Mouse (Mus musculus) ES-Bruce4 (cell line): ENCODE measurements around the gene Sncg. TPM values are rescaled to one million over a fixed set of nuclear protein-coding genes. Genes with fewer than 3 reads are reported as not detected.
"Not testable (repeated sequence)": the region's sequence is repeated elsewhere in the genome, so short reads cannot be mapped to it uniquely, and the experiment has no call there.

ENCODE experiments used
- H3K27ac ChIP-seq: 2 replicates; pipeline ENCODE4 v1.5.1; 2012; ENCODE audit warnings: low read length, inconsistent platforms; ENCODE audit not compliant: insufficient read depth
- H3K27me3 ChIP-seq: 2 replicates; pipeline ENCODE4 v1.6.1; 2012; ENCODE audit warnings: mild to moderate bottlenecking, low read length, inconsistent platforms; ENCODE audit not compliant: control insufficient read depth, poor library complexity, insufficient read depth, severe bottlenecking
- H3K36me3 ChIP-seq: 2 replicates; pipeline ENCODE4 v1.6.1; 2012; ENCODE audit warnings: inconsistent platforms, mild to moderate bottlenecking, low read length, moderate library complexity; ENCODE audit not compliant: control insufficient read depth, poor library complexity, insufficient read depth, severe bottlenecking
- H3K4me1 ChIP-seq: one replicate; pipeline ENCODE4 v1.8.1; 2011; ENCODE audit warnings: low read length; ENCODE audit not compliant: control insufficient read depth, insufficient read depth
- H3K4me3 ChIP-seq: 2 replicates; pipeline ENCODE4 v1.5.1; 2011; ENCODE audit warnings: low read depth, mild to moderate bottlenecking, low read length
- H3K9ac ChIP-seq: 2 replicates; pipeline ENCODE4 v1.6.1; 2012; ENCODE audit warnings: low read depth, mild to moderate bottlenecking, inconsistent platforms; ENCODE audit not compliant: poor library complexity, severe bottlenecking
- H3K9me3 ChIP-seq: replicated peaks from 2 replicates; pipeline ENCODE4 v1.6.1; 2012; ENCODE audit warnings: mild to moderate bottlenecking, low read length, inconsistent platforms; ENCODE audit not compliant: control insufficient read depth, poor library complexity, insufficient read depth, severe bottlenecking
- CTCF ChIP-seq: IDR thresholded peaks from one replicate; pipeline ENCODE4 v1.8.1; 2011; ENCODE audit warnings: low read depth, low read length
- EP300 ChIP-seq: IDR thresholded peaks from 2 replicates; pipeline ENCODE4 v1.6.1; 2011; ENCODE audit warnings: low read depth, low read length; ENCODE audit not compliant: insufficient read depth
- POLR2A ChIP-seq: IDR thresholded peaks from one replicate; pipeline ENCODE4 v1.8.1; 2011; ENCODE audit warnings: low read length; ENCODE audit not compliant: insufficient read depth
- polyA plus RNA-seq: library from polyadenylated mRNA; stranded (reverse); fragments of >200 nt; gene quantifications from 2 replicates; pipeline ENCODE4 v1.2.4, GENCODE M21; 2011; ENCODE audit warnings: low read depth; ENCODE audit not compliant: missing spikeins, insufficient read depth, insufficient read length

Gene Sncg
- 2.2 and 3.2 TPM in 2 replicates for polyA plus RNA-seq

- peaks cover 20% of the 10 kb centered on the region for H3K4me1 ChIP-seq
- no peaks in the 10 kb centered on the region for H3K9me3 ChIP-seq
- no peak within 1 kb of the TSS for H3K9ac ChIP-seq
- H3K27ac ChIP-seq: no peak within 1 kb of the TSS
- H3K27me3 ChIP-seq: no peaks in the 10 kb centered on the region
- no peak within 1 kb of the TSS for H3K4me3 ChIP-seq
- no peaks in the 10 kb centered on the region for H3K36me3 ChIP-seq
- TF ChIP-seq EP300 (no peak), CTCF (no peak), POLR2A (no peak)
Measured at GRCm38 (mm10) chr14:34374577-34374976, at the start of gene Sncg. TSS of gene Sncg (minus strand) at chr14:34374789.

- H3K4me1 ChIP-seq: no peaks in the 10 kb centered on the region
- no peak overlapping the region for H3K27ac ChIP-seq
- H3K9ac ChIP-seq: no peak overlapping the region
- H3K4me3 ChIP-seq: no peak overlapping the region
- no peaks in the 10 kb centered on the region; the same call in 1 of the 2 replicates for H3K27me3 ChIP-seq
- peaks cover 28% of the 10 kb centered on the region for H3K36me3 ChIP-seq
- TF ChIP-seq EP300: no peak
- TF ChIP-seq CTCF: no peak
- no peak for TF ChIP-seq POLR2A
- no peaks in the 10 kb centered on the region for H3K9me3 ChIP-seq
Measured at GRCm38 (mm10) chr14:34421078-34421477, 46.5 kb upstream of the Sncg start.

- Histone ChIP-seq H3K27ac (no peak overlapping the region), H3K4me3 (no peak overlapping the region), H3K9ac (no peak overlapping the region), H3K27me3 (no peaks in the 10 kb centered on the region), H3K36me3 (peaks cover 25% of the 10 kb centered on the region), H3K9me3 (no peaks in the 10 kb centered on the region), H3K4me1 (no peaks in the 10 kb centered on the region)
- TF ChIP-seq EP300: no peak
- no peak for TF ChIP-seq POLR2A
- no peak for TF ChIP-seq CTCF
Measured at GRCm38 (mm10) chr14:34417501-34417900, 42.9 kb upstream of the Sncg start.

GRCm38 (mm10) chr14:34416946-34417345 is 42.4 kb upstream of the Sncg start:
- H3K27me3 ChIP-seq, H3K4me1 ChIP-seq, H3K9me3 ChIP-seq, H3K9ac ChIP-seq, H3K27ac ChIP-seq, H3K4me3 ChIP-seq: not testable (repeated sequence)
- peaks cover 21% of the 10 kb centered on the region for H3K36me3 ChIP-seq

GRCm38 (mm10) chr14:34412164-34412896 is 37.7 kb upstream of the Sncg start:
- no peak overlapping the region for H3K27ac ChIP-seq
- TF ChIP-seq EP300: no peak
- TF ChIP-seq POLR2A: no peak
- TF ChIP-seq CTCF: no peak
- peaks cover 9% of the 10 kb centered on the region for H3K36me3 ChIP-seq

GRCm38 (mm10) chr14:34410716-34411115 is 36.1 kb upstream of the Sncg start:
- Histone ChIP-seq H3K4me3 (no peak overlapping the region), H3K4me1 (no peaks in the 10 kb centered on the region), H3K36me3 (peaks cover 9% of the 10 kb centered on the region), H3K27me3 (no peaks in the 10 kb centered on the region), H3K27ac (no peak overlapping the region), H3K9ac (no peak overlapping the region), H3K9me3 (no peaks in the 10 kb centered on the region)
- TF ChIP-seq POLR2A: no peak
- TF ChIP-seq EP300: no peak
- TF ChIP-seq CTCF: no peak

More at GRCm38 (mm10) chr14:34412164-34412896, 37.7 kb upstream of the Sncg start:
- Histone ChIP-seq H3K4me3 (no peak overlapping the region), H3K27me3 (no peaks in the 10 kb centered on the region), H3K4me1 (no peaks in the 10 kb centered on the region), H3K9ac (no peak overlapping the region), H3K9me3 (no peaks in the 10 kb centered on the region)
